Mouse (Mus musculus) forebrain, embryonic 15.5 days (tissue): ENCODE results near the gene Phka2. TPM values are rescaled to one million over a fixed set of nuclear protein-coding genes. Genes with fewer than 3 reads are reported as not detected.

Experiments
- ATAC-seq: fragments of 200-750 bp; cut with Nextera tagmentation; replicated peaks from 2 replicates; pipeline ENCODE4 v1.8.0; 2017; ENCODE audit warnings: mild to moderate bottlenecking, moderate TSS enrichment, moderate library complexity
- H3K27ac ChIP-seq: fragments of 300-500 bp; sonication (generic); replicated peaks from 2 replicates; pipeline ENCODE4 v1.5.1; 2015; ENCODE audit warnings: mild to moderate bottlenecking, inconsistent platforms
- H3K27me3 ChIP-seq: fragments of 300-500 bp; sonication (generic); 2 replicates; pipeline ENCODE4 v1.6.1; 2015; ENCODE audit warnings: inconsistent platforms
- H3K36me3 ChIP-seq: fragments of 300-500 bp; sonication (generic); 2 replicates; pipeline ENCODE4 v1.6.1; 2015; ENCODE audit warnings: mild to moderate bottlenecking, inconsistent platforms
- H3K4me1 ChIP-seq: fragments of 300-500 bp; sonication (generic); 2 replicates; pipeline ENCODE4 v1.6.1; 2015; ENCODE audit warnings: inconsistent platforms
- H3K4me2 ChIP-seq: fragments of 300-500 bp; sonication (generic); replicated peaks from 2 replicates; pipeline ENCODE4 v1.6.1; 2015; ENCODE audit warnings: mild to moderate bottlenecking, inconsistent platforms
- H3K4me3 ChIP-seq: fragments of 300-500 bp; sonication (generic); 2 replicates; pipeline ENCODE4 v1.5.1; 2015; ENCODE audit warnings: mild to moderate bottlenecking, inconsistent platforms
- H3K9ac ChIP-seq: fragments of 300-500 bp; sonication (generic); replicated peaks from 2 replicates; pipeline ENCODE4 v1.6.1; 2015; ENCODE audit warnings: mild to moderate bottlenecking, inconsistent platforms
- H3K9me3 ChIP-seq: fragments of 300-500 bp; sonication (generic); 2 replicates; pipeline ENCODE4 v1.6.1; 2016; ENCODE audit warnings: inconsistent platforms
- WGBS: fragments of 180-500 bp; shearing (Covaris S2); methylation state at CpG from one replicate; pipeline ENCODE4 v1.1.7; 2015; ENCODE audit warnings: mixed read lengths; 5-methylcytosine and 5-hydroxymethylcytosine counted together
- polyA plus RNA-seq: library from polyadenylated mRNA; unstranded; fragments of >200 nt; fragmentation: Nextera tagmentation; extraction: Ambion mirVana; gene quantifications from 2 replicates; pipeline ENCODE4 v1.2.1, GENCODE M21; 2015

The Phka2 gene
- polyA plus RNA-seq: 11.7 and 13.1 TPM in 2 replicates

GRCm38 (mm10) chrX:160502048-160503041, at the start of gene Phka2:
Gene Phka2, plus strand, starts transcription at chrX:160502166.
- Histone ChIP-seq H3K27ac (peak within 1 kb of the TSS; percentile 82), H3K4me3 (peak within 1 kb of the TSS; percentile 71), H3K4me1 (peaks cover 6% of the 10 kb centered on the region), H3K9ac (peak within 1 kb of the TSS; percentile 63), H3K36me3 (no peaks in the 10 kb centered on the region), H3K4me2 (peak within 1 kb of the TSS; percentile 52), H3K27me3 (no peaks in the 10 kb centered on the region), H3K9me3 (no peaks in the 10 kb centered on the region)
- WGBS: 28% methylated on average over 60 of the region's 61 CpGs
- ATAC-seq: peak; percentile 98

DNA sequence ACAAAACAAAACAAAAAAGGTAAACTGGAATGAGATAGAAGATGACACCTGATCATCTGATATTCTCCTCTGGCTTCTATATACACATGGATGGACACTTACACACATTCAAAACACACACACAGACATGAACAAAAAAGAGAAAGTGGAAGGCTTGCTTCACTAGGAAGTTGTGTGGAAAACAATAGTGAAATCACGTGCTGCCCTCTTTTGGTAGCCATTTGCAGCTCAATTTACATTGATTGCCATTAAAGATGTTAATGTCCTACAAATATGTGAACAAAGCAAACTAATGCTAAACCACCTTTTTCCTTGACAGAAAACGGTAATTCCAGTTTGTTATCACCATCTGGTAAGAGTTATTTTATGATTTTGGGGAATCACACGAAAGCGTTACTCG, 46.3 kb upstream of the Phka2 start:
- Histone ChIP-seq H3K4me2 (no peak overlapping the region), H3K4me1 (no peaks in the 10 kb centered on the region), H3K9ac (no peak overlapping the region), H3K36me3 (no peaks in the 10 kb centered on the region), H3K27me3 (no peaks in the 10 kb centered on the region), H3K27ac (no peak overlapping the region), H3K4me3 (no peak overlapping the region), H3K9me3 (no peaks in the 10 kb centered on the region)
- no peak for ATAC-seq
- 75% methylated on average over 5 of the region's 5 CpGs for WGBS

DNA sequence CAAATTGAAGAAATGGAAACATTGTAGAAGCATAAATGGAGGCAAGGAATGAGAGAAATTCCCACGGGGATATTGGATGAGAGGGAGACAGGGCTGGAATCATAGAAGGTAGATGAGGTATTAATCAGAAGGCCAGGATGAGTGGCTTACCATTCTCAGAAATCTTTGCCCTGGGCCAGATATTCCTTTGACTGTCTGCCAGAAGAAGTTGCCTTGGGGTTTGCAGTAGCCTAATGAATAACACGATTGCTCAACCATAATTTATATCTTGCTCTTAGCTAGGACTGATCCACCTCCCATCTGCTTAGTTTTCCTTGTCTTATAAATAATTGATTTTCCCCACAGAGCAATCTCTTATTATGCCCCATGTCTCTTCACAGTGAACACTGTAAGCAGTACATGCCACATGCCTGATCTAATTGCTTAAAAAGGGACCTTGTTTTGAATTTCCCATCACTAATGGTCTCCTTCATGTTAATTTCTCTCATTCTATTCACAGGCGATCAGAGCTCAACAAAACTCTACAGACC, 30.6 kb upstream of the Phka2 start:
- no peak overlapping the region for H3K27ac ChIP-seq
- no peaks in the 10 kb centered on the region for H3K27me3 ChIP-seq
- no peaks in the 10 kb centered on the region for H3K36me3 ChIP-seq
- ATAC-seq: no peak
- H3K9me3 ChIP-seq: no peaks in the 10 kb centered on the region
- H3K9ac ChIP-seq: no peak overlapping the region
- H3K4me3 ChIP-seq: no peak overlapping the region
- H3K4me1 ChIP-seq: no peaks in the 10 kb centered on the region
- WGBS: 80% methylated on average over 3 of the region's 3 CpGs
- H3K4me2 ChIP-seq: no peak overlapping the region

DNA sequence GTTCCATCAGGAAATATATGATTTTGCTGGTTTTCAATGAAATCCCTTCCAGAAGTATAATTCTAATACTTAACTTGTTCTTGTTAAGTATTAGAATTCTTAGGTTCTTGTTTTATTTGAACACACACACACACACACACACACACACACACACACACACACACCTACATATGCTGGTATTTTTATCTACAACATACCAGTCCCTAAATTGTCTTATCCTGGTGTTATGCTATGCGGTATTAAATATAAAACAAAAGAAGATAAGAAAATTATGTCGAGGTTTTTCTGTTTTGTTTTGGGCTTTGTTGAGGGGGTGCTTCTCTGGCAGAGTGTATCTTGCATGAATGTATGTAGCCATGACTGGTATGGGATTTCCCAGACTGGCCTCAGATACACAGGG, 12.2 kb upstream of the Phka2 start:
- H3K9ac ChIP-seq: no peak overlapping the region
- ATAC-seq: no peak
- H3K4me3 ChIP-seq: no peak overlapping the region
- no peaks in the 10 kb centered on the region for H3K4me1 ChIP-seq
- no peak overlapping the region for H3K27ac ChIP-seq
- no peaks in the 10 kb centered on the region for H3K9me3 ChIP-seq
- no peak overlapping the region for H3K4me2 ChIP-seq
- H3K27me3 ChIP-seq: no peaks in the 10 kb centered on the region
- no peaks in the 10 kb centered on the region for H3K36me3 ChIP-seq
- WGBS: 87% methylated on average over 2 of the region's 2 CpGs

- Histone ChIP-seq H3K9ac (no peak overlapping the region), H3K4me3 (no peak overlapping the region), H3K27ac (no peak overlapping the region), H3K27me3 (0 out of 2 replicates have a peak, but pooled peaks cover 3% of the 10 kb centered on the region), H3K4me2 (no peak overlapping the region), H3K4me1 (no peaks in the 10 kb centered on the region), H3K36me3 (no peaks in the 10 kb centered on the region), H3K9me3 (no peaks in the 10 kb centered on the region)
- ATAC-seq: peak; percentile 61
- WGBS: 36% methylated on average over 3 of the region's 3 CpGs
Observed at GRCm38 (mm10) chrX:160494333-160494732, 7.6 kb upstream of the Phka2 start.

DNA sequence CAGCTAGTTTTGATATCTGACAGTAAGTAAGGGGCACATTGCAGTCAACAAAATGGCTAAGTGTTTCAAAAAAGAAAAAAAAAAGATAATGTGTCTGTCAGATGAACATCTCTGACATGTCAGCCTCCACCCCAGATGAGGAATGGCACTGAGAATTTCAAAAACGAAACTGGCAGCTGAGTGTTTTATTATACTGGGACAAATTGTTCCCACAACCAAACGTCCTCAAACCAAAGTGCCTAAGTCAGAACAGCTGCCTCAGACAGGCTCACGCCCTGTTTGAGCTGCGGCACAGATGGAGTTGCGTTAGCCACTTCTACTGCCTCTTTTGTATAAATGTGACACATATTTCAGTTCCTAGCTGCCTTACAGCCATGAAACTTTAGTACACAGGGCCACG, 7.0 kb upstream of the Phka2 start:
- no peak for ATAC-seq
- H3K27ac ChIP-seq: 0 out of 2 replicates have a peak overlapping the region, but pooled peaks have one; percentile 15
- H3K36me3 ChIP-seq: no peaks in the 10 kb centered on the region
- no peak overlapping the region for H3K4me2 ChIP-seq
- WGBS: 56% methylated on average over 6 of the region's 6 CpGs
- no peak overlapping the region for H3K4me3 ChIP-seq
- H3K4me1 ChIP-seq: no peaks in the 10 kb centered on the region
- no peak overlapping the region for H3K9ac ChIP-seq
- 0 out of 2 replicates have a peak, but pooled peaks cover 3% of the 10 kb centered on the region for H3K27me3 ChIP-seq
- no peaks in the 10 kb centered on the region for H3K9me3 ChIP-seq

GRCm38 (mm10) chrX:160496473-160496872, 5.5 kb upstream of the Phka2 start:
- Histone ChIP-seq H3K36me3 (no peaks in the 10 kb centered on the region), H3K27ac (no peak overlapping the region), H3K9ac (no peak overlapping the region), H3K4me1 (no peaks in the 10 kb centered on the region), H3K4me3 (no peak overlapping the region), H3K27me3 (0 out of 2 replicates have a peak, but pooled peaks cover 3% of the 10 kb centered on the region), H3K9me3 (no peaks in the 10 kb centered on the region), H3K4me2 (no peak overlapping the region)
- no peak for ATAC-seq
- 81% methylated on average over 5 of the region's 5 CpGs for WGBS

DNA sequence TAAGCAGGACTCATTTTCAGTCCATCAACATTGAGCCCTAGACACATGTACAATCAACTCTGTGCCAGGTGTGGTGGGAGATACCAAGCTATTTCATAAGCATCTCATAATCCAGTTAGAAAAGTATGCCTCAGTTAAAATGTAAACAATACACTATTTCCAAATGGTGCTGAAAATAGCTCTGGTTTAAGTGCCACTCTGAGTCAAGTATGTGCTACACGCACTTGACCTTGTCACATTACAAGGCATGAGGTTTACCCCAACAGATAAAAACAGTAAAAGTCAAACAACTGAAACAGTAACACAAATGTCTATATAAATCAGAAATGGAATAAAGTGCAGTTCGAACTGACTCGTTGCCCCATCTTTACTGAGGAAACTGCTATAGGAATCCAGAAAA, 871 bp upstream of the Phka2 start:
- Histone ChIP-seq H3K9me3 (no peaks in the 10 kb centered on the region), H3K27me3 (0 out of 2 replicates have a peak, but pooled peaks cover 2% of the 10 kb centered on the region), H3K4me2 (no peak overlapping the region), H3K9ac (no peak overlapping the region), H3K36me3 (no peaks in the 10 kb centered on the region), H3K4me1 (peaks cover 6% of the 10 kb centered on the region), H3K4me3 (no peak overlapping the region), H3K27ac (no peak overlapping the region)
- 91% methylated on average over 3 of the region's 3 CpGs for WGBS
- ATAC-seq: no peak

- peak; percentile 76 for ATAC-seq
- Histone ChIP-seq H3K4me1 (peaks cover 6% of the 10 kb centered on the region), H3K9me3 (no peaks in the 10 kb centered on the region), H3K4me3 (peak overlapping the region; percentile 71), H3K9ac (peak overlapping the region; percentile 63), H3K27me3 (no peaks in the 10 kb centered on the region), H3K4me2 (peak overlapping the region; percentile 52), H3K27ac (peak overlapping the region; percentile 82), H3K36me3 (no peaks in the 10 kb centered on the region)
- 21% methylated on average over 12 of the region's 12 CpGs for WGBS
Observed at GRCm38 (mm10) chrX:160501687-160502047, 299 bp upstream of the Phka2 start.

DNA sequence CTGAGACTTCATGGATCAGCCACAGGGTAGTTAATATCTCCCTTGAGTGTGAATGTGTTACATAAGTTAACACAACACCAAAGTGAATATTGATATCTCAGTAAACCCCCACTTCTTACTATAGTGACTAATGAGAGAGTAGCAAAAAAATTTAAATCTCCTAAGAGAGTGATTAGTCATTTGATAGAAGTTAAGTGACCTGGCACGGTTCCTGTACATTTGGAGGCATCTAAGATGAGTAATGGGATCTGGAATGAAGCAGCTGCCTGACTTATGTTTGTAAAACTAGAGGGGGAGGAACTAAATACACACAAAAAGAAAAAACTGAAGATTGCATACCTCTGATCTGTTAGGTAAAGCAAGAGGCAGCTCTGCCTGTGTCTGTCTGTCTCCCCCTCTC, 7.1 kb downstream of the Phka2 start:
- Histone ChIP-seq H3K4me3 (no peak overlapping the region), H3K9ac (no peak overlapping the region), H3K4me2 (no peak overlapping the region), H3K27me3 (no peaks in the 10 kb centered on the region), H3K36me3 (no peaks in the 10 kb centered on the region), H3K27ac (no peak overlapping the region), H3K4me1 (no peaks in the 10 kb centered on the region), H3K9me3 (no peaks in the 10 kb centered on the region)
- 82% methylated on average over 1 of the region's 1 CpGs for WGBS
- ATAC-seq: no peak

DNA sequence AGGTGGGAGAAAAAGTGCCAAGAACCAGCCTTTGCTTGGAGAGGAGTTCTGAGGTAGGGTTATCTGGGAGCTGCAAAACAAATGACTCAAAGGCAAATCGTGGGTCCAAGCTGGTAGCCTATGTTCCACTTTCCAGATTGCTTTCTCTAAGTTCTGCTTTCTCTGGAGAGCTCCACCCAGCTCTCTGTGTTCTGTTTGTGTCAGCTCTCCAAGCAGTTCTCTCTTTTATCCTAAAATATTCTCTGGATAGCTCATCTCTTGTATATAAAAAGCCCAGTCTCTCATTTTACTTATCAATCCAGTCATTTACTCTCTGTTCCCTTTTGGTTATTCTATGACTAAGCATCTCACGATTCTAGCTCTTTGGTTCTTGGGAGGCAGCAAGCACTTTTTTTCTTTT, 8.2 kb downstream of the Phka2 start:
- Histone ChIP-seq H3K9ac (no peak overlapping the region), H3K27me3 (no peaks in the 10 kb centered on the region), H3K9me3 (no peaks in the 10 kb centered on the region), H3K4me1 (no peaks in the 10 kb centered on the region), H3K4me2 (no peak overlapping the region), H3K27ac (no peak overlapping the region), H3K4me3 (no peak overlapping the region), H3K36me3 (no peaks in the 10 kb centered on the region)
- ATAC-seq: no peak
- 66% methylated on average over 2 of the region's 2 CpGs for WGBS

DNA sequence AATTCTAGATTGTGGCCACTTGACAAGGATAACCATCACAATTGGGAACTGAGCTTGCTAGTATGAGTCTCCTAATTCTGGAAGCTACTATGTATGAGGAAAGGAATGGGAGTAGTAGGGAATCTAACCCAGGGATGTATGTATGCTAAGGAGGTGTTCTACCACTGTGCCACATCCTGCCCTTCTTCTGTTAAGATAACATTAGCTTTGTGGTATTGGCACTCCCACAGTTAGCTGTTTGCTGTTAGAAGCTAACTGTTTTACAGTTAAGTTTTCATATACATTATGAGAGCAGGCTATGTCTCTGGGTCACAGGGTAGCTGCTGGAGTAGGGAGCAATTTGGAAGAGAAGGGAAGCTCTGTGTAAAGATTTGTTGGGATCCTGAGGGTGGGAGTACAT, 14.1 kb downstream of the Phka2 start:
- ATAC-seq: no peak
- Histone ChIP-seq H3K4me1 (no peaks in the 10 kb centered on the region), H3K36me3 (no peaks in the 10 kb centered on the region)

More for the DNA sequence above, 14.1 kb downstream of the Phka2 start:
- H3K27me3 ChIP-seq: no peaks in the 10 kb centered on the region
- no peak overlapping the region for H3K4me3 ChIP-seq
- H3K9ac ChIP-seq: no peak overlapping the region
- no peak overlapping the region for H3K4me2 ChIP-seq
- no peak overlapping the region for H3K27ac ChIP-seq
- no peaks in the 10 kb centered on the region for H3K9me3 ChIP-seq
